Mouse (Mus musculus) naive thymus-derived CD4-positive, alpha-beta T cell, adult 2 months (primary cell): Measurements from ENCODE around the gene Med12.
"Not testable (repeated sequence)": the region's sequence is repeated elsewhere in the genome, so short reads cannot be mapped to it uniquely, and the experiment has no call there.

Experiments
- DNase-seq: peaks from one replicate; pipeline ENCODE4 v3.0.0-alpha.2; 2011; ENCODE audit warnings: low read depth

Med12 gene

DNA sequence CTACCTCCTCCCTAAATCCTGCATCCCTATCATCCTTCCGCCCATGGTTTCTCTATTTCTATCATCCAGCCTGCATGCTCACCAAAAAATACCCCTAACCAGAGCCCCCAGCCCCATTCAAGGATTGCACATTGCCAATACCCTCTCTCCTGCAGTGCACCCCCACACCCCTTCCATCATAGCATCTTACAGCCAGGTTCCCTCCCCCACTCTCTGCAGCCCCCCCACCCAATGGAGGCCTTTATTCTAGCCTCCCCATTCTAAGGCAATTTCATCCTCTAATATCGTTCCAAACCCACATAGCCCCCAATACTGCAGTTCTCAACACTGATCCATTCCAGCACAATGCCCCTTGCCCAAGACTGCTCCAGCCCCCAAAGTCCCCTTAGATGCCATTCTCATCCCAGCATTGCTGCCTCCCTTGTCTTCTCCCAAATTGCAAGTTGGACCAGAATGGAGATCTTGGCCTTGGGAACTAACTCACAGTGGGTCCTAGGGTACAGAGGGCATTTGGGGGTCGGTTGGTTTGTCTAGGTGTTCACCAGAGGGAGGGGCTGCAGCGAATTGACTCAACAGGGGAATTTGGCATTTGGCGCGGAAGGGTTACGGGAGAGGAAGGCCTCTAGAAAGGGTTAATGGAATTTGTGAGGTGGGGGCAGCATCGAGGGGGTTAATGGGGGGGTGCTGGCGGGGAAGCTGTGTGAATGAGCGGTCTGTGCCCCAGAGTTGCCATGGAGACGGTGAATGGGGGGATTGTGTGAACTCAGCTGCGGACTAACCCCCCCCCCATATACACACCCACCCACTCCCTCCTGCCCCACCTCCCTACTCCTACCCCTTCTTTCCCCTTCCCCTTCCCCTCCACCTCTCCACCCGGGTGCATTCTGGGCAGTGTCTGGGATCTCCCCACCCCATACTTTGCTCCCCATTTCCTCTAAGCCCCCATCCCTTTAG is 25.9 kb downstream of the Med12 start:
- DNase-seq, result no peak

DNA sequence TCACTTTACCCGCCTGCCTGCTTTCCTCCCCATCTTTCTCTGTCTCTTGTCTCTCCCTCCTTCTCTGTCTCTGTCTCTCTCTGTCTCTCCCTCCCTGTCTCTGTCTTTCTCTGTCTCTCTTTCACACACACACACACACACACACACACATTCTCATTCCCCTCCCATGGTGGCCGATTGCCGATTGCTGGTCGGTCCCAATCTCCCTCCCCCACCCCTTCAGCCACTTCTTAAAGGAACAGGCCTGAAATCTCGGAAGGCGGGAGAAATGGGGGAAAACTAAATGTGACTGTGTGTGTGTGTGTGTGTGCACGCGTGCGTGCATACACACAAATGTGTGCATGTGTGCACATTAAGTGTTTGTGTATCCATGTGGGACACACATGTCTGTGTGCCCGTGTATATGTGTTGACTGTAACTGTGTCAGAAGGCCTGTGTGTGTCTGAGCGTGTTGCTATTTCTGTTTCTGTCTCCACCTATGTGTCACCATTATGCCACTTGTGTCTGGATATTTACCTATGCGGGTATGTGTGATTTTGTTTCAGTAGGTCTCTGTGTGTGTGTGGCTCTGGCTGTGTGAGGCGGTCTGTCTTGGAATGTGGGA is 26.7 kb downstream of the Med12 start:
- no peak for DNase-seq

DNA sequence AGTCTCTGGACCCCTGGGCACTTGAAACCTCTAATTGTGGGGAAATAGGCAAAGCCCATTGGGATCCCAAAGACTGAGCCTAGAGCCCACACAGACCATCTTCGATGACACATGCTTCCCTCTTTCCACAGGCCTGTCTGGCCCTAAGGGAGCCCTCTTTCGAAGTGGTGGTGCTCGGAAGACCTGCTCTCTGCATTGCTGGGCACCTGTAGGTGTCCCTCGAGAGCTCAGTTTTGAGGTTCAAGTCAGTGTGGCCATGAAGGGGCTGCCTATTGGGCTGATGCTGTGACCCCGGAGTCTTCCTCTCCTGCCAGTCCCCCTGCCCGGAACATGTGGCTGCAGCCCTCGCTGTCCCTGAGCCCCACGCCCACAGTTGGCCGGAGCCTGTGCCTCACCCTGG is 27.8 kb downstream of the Med12 start:
- no peak for DNase-seq

DNA sequence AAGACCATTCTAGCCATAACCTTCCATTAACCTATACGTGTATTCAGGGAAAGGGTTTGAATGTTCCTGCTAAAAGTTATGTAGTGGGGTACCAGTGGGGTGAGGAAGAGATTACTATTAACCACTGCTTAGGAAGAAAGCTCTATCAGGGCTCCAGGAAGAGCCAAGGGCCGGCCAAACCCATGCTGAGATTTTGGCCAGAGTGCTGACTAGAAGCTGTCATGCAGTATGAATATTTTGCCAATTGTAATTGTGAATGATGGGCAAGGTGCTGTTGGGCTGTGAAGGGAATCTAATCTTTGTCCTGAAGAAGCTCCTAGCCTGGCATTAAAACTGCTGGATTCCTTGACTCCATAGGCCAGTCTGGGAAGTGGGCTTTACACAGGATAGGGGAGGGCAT is 30.8 kb downstream of the Med12 start:
- DNase-seq, result no peak

DNA sequence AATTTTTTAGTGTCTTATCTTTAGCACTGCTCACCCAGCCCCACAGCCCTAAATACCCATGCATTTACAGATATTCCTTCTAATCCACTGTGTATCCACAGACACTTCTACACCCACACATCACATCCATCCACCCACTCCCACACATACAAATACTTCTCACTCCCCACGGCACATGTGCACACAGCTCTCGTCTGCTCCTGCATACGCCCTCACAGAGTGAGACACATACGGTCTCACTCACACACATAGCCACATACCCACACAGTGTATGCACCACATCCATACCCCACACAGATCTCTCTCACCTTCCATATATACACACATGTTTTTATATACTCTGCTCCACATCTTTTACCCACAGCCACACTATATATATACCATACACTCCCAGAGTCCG is 35.5 kb downstream of the Med12 start:
- no peak for DNase-seq

DNA sequence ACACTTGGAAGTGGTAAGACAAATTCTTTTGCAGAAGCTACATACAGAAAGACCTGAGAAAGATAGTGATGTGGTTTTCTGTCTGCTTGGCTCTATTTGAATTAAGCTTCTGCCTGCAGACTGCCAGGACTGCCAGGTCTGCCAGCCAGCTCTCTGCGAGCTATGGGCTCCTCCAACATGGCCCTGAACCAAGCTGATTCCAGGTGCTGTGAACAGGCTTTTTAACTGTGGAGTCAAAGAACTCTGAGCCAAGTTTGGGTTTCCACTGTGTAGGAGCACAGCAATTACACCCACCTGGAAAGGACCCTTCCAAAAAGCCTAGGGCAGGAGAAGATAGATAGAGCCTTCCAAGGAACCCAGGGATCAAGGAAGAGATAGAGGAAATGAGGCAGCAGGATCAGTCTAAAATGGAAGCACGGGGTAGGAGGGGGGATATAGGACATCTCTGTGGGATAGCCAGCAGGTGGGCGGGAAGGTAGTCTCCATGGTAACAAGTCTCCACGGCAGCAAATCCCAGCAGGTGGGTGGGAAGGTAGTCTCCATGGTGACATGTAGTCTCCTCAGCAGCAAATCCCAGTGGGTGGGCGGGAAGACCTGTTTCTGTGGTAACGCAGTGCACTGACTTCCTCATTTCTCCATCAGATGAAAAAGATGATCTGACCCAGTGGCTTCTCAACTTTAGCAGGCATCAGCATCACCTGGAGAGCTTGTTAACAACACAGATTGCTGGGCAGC is 40.0 kb downstream of the Med12 start:
- DNase-seq, result no peak

DNA sequence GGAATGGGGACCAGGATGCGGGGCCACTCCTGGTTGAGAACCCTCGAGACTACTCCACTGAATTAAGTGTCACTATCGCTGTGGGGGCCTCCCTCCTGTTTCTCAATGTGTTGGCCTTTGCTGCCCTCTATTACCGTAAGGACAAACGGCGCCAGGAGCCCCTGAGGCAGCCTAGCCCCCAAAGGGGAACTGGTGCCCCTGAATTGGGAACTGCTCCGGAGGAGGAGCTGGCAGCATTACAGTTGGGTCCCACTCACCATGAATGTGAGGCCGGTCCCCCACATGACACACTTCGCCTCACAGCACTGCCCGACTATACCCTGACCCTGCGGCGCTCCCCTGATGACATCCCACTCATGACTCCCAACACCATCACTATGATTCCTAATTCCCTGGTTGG is 45.9 kb downstream of the Med12 start:
- no peak for DNase-seq

DNA sequence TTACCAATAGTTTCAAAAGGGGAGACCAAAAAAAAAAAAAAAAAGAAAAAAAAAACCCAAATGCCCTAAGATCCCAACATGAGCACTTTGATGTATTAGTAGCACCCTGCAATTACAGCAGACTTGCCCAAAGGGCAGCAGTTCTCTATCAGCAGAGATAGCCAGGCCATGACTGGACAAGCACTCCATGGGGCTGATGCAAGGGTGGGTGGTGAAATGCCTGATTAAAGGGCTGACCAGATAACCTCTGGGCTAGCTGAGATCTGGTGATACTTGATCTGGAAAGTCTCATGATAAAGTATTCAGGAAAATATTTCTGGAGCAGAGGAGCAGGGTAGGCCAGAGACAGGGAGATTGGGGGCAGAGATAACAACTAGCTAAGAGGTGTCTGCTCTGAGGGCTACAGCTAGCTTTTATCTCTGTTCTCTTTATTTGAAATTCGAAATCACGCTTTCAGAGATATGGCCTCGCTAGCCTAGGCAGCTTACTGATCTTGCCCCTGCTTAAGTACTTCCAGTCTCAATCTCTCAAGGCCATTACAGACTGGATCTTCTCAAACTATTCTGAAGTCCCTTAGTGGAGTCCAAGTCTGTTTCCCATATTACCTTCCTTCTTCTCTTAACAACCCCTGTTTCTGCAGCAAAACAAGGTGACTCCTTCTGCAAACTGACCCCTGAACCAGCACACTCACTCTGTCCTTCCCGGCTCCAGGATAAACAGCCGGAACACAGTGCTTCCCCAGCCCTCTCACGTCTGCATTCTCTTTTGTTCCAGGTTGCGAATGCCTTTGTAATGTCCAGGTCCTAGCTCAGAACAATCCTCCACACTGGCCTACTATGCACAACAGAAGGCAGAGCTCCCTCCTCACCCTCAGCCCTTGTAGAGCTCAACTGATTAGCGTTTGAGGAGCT is 52.4 kb downstream of the Med12 start:
- no peak for DNase-seq

DNA sequence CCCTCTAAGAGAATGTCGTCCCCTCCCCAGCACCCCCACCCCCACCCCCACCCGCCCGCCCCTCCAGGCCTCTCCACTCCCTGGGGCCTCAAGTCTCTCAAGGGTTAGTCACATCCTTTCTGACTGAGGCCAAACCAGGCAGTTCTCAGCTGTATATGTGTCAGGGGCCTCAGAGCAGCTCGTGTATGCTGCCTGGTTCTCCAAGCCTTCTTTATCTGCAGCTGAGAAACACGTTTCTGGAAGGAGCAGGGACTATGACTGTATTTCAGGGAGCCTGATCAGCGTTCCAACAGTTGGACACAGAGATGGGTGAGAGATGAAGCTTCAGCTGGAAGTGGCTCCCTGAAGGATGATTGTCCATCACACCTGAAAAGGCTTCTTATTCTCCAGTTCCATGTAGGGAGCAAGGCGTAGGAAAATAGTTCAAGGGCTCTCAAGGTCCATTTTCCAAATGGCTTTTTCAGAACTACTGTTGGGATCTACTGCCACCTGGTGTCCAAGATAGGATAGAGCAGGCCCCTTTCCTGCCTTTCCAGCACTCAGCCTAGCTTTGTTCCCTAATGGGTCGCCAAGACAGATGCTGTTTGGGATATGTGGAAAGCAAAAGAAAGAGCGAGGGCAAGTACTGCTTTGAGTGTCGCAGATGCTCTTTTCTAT is 55.7 kb downstream of the Med12 start:
- peak; percentile 64 for DNase-seq

DNA sequence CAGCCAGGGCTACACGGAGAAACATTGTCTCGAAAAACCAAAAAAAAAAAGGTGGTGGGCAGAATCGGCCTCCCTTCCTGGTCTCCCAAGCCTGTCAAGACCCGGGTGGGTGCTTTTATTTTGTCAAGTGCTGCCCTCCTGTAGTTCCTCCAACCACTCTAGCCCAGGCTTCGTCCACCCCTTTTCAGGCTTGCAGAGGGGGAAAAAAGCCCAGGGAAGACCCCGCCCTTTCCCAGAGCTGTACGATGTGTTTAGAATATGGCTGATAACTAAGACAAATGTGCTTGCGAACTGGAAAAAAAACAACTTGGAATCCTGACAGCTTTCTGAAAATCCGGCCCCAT is 58.2 kb downstream of the Med12 start:
- DNase-seq, result no peak

DNA sequence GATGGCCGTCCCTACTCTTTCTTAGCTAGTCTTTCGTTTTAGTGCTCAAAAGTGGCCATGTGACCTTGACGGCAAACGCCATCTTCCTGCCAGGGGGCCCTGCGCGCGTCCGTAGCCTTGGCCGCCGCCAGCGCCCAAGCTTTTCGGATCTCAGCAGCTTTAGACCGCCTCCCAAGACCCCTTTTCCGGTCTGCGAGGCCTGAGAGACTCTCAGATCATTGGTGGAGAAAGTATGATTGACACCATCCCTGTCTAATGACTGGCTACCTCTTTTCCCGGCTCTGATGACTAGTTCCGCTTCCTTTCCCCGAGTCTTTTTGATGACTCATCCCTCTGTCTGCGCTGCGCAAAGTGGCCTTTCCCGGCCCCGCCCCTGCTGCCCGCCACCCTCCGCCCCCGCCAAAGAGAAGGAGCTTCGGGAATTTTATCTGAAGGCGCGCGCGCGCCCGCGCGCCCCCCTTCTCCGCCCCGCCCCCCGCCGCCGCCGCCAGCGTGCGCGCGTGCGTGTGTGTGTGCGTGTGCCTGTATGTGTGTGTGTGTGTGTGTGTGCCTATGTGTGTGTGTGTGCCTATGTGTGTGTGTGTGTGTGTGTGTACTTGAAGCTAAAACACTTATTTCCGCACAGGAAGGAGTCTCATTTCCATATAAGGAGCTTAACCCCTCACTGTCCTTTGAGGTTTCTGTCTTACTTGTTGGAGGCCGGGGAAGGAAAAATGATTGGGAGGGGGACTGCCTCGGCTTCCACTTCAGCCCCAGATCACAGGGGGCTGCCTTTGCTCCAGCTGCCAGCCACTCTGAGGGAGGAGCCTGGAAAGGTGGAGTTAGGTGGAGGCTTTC is 58.8 kb downstream of the Med12 start:
- peak; percentile 91 for DNase-seq

DNA sequence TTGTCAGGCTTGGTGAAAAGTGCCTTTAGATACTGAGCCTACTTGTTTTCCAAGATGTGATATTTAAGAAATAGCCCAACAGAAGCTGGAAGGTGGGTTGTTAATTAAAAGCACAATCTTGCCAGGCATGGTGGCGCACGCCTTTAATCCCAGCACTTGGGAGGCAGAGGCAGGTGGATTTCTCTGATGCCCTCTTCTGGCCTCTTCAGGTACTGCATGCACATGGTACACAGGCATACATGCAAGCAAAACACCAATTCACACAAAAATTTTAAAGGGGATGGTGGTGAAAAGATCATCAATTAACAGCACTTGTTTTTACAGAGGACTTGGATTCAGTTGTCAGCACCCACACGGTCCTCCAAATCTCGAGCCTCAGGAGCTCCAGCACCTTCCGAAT is 60.8 kb downstream of the Med12 start:
- DNase-seq, result peak; percentile 67

DNA sequence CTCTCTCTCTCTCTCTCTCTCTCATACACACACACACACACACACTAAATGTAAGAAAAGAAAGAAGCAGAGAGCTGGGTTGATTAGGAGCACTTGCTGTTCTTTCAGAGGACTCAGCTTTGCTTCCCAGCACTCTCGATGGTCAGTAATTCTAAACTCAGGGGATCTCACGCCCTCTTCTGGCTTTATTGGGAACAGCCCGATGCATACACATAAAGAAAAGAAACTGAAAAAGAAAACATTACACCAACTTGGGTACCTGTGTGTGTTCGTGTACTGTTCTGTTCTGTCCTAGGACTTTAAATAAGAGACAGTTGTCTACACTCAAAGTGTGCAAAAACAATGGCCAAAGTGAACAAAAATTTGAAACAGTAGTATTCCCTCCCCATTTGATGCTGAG is 64.8 kb downstream of the Med12 start:
- no peak for DNase-seq

DNA sequence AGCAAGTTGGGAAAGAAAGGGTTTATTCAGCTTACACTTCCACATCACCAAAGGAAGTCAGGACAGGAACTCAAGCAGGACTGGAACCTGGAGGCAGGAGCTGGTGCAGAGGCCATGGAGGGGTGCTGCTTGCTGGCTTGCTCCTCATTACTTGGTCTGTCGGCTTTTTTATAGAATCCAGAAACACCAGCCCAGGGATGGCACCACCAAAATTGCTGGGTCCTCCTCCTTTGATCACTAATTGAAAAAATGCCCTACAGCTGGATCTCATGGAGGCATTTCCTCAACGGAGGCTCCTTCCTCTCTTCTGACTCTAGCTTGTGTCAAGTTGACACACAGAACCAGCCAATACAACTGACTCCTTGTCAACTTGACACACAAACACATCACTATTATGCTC is 69.0 kb downstream of the Med12 start:
- DNase-seq, result not testable (repeated sequence)

DNA sequence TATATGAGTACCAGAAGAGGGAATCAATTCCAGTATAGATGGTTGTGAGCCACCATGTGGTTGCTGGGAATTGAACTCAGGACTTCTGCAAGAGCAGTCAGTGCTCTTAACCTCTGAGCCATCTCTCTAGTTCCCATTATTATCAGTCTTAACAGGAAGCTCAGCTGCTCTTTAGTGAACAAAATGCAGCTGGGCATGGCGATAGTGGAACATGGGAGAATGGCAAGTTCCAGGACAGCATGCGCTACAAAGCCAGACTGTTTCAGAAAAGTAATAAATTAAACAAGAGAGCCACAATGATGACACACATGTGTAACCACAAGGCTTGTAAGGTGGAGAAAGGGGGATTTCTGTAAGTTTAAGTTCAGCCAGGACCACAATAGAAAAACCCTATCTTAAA is 71.6 kb downstream of the Med12 start:
- DNase-seq, result no peak

DNA sequence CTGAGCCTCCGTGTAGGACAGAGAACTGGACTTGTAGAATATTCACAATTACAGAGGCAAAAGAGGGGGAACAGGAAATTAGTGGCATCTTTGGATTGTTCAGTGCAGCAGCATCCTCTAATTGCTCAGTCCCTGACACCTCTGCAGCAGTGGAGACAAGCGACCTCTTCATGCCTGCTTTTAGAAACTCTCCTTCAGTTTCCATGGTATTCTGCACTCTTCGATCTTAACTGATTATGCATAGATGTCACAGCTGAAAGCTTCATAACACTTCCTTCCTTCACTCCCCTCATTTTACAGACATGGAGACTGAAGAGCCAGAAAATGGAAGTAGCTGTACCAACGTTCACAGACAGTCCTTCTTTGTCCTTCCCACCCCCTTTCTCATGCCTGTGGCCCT is 72.6 kb downstream of the Med12 start:
- no peak for DNase-seq
